15 mouse cellular contexts compared by ENCODE assay signal in the genomic region with DNA sequence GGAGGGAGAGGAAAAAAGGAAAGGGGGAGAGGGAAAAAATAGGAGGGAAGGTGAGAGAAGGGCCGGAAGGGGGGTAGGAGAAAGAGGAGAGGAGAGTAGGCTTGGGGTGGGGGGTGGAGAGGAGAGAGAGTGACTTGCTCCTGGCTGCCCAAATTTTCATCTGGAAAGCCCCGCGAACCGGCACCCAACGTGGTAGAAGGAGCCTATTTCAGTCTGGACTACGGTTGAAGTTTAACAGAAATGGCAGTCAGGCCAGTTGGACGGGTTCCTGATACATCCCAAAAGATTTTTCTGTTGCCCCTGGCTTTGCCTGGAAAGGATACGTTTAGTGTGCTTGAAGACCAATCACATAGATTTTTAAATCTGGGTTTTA. TPM values are rescaled to one million over a fixed set of nuclear protein-coding genes. Genes with fewer than 3 reads are reported as not detected.
DNase-seq lines count a peak whose midpoint lies in the region; ATAC-seq lines count a peak whose summit lies in the region.
"Had no signal": no experiment of that assay in that cellular context is flagged by ENCODE, and none has a peak within 500 bp of the region (broad histone marks: within the 10 kb centered on the region; RNA-seq: fewer than 3 reads in every experiment).

No protein-coding gene starts in this region.

- H3K9ac ChIP-seq in embryonic facial prominence, embryonic 11.5 days (replicated peaks; ENCODE audit: low read length), result peak overlapping the region; percentile 67
- H3K9ac ChIP-seq in hindbrain, embryonic 13.5 days, result peak overlapping the region; percentile 78
- peak overlapping the region; percentile 27; the same call in 1 of the 2 replicates for H3K9ac ChIP-seq in midbrain, embryonic 15.5 days
- H3K9ac ChIP-seq: forebrain, embryonic 15.5 days had no signal

- intact Hi-C loops in left cerebral cortex, postnatal 4 days (cut with DNase I), result no loop called here

- H3K4me3 ChIP-seq in embryonic facial prominence, embryonic 11.5 days (ENCODE audit: low read depth, low read length), result peak overlapping the region; percentile 25
- peak overlapping the region; percentile 47 for H3K4me3 ChIP-seq in hindbrain, embryonic 13.5 days
- H3K4me3 ChIP-seq in midbrain, embryonic 15.5 days, result peak overlapping the region; percentile 42
- H3K4me3 ChIP-seq: forebrain, embryonic 15.5 days; megakaryocyte, embryonic 14.5 days had no signal

- H3K9me3 ChIP-seq in embryonic facial prominence, embryonic 11.5 days (replicated peaks; ENCODE audit: control insufficient read depth, low read length), result no peaks in the 10 kb centered on the region
- H3K9me3 ChIP-seq in hindbrain, embryonic 13.5 days, result no peaks in the 10 kb centered on the region
- no peaks in the 10 kb centered on the region for H3K9me3 ChIP-seq in midbrain, embryonic 15.5 days
- H3K9me3 ChIP-seq: forebrain, embryonic 15.5 days had no signal

- ATAC-seq in embryonic facial prominence, embryonic 11.5 days (replicated peaks; ENCODE audit: insufficient number of reproducible peaks, low FRiP score, low TSS enrichment, low read depth), result no peak
- ATAC-seq in hindbrain, embryonic 13.5 days (ENCODE audit: low FRiP score), result no peak
- ATAC-seq in midbrain, embryonic 15.5 days (replicated peaks), result no peak
- ATAC-seq: forebrain, embryonic 15.5 days; inflammation-experienced regulatory T-cells, adult 6 months had no signal

- no peaks in the 10 kb centered on the region; the same call in 1 of the 2 replicates for H3K4me1 ChIP-seq in embryonic facial prominence, embryonic 11.5 days (ENCODE audit: control insufficient read depth, insufficient read depth, low read length)
- peaks cover 8% of the 10 kb centered on the region for H3K4me1 ChIP-seq in hindbrain, embryonic 13.5 days (replicated peaks)
- no peaks in the 10 kb centered on the region for H3K4me1 ChIP-seq in midbrain, embryonic 15.5 days

- no peak for DNase-seq in embryonic facial prominence, embryonic 11.5 days (ENCODE audit: low spot score)
- DNase-seq in kidney, postnatal 14 days, result peak; percentile 72
- DNase-seq in adrenal gland, adult (ENCODE audit: inconsistent age in 2 of 2, low spot score in 1 of 2), result no peak
- DNase-seq in left cerebral cortex, adult 18-20 months (ENCODE audit: low spot score in 2 of 2), result no peak
- no peak for DNase-seq in left cerebral cortex, postnatal 4 days
- DNase-seq in left cerebral cortex, adult 8-10 months (ENCODE audit: low spot score in 2 of 2), result no peak
- DNase-seq: adrenal gland, adult 2 months; cerebellum, adult 2 months; thymus, postnatal 25 days had no signal

- H3K27ac ChIP-seq in embryonic facial prominence, embryonic 11.5 days (replicated peaks; ENCODE audit: low read depth, low read length), result no peak overlapping the region
- peak overlapping the region; percentile 82 for H3K27ac ChIP-seq in hindbrain, embryonic 13.5 days
- H3K27ac ChIP-seq in midbrain, embryonic 15.5 days, result peak overlapping the region; percentile 83
- H3K27ac ChIP-seq: forebrain, embryonic 15.5 days had no signal

- H3K4me2 ChIP-seq in embryonic facial prominence, embryonic 11.5 days (ENCODE audit: low read depth, low read length), result peak overlapping the region; percentile 13
- H3K4me2 ChIP-seq in hindbrain, embryonic 13.5 days, result peak overlapping the region; percentile 54
- H3K4me2 ChIP-seq in midbrain, embryonic 15.5 days, result no peak overlapping the region
- H3K4me2 ChIP-seq: forebrain, embryonic 15.5 days had no signal

- H3K36me3 ChIP-seq in embryonic facial prominence, embryonic 11.5 days (replicated peaks; ENCODE audit: control insufficient read depth, insufficient read depth, low read depth, low read length), result no peaks in the 10 kb centered on the region
- no peaks in the 10 kb centered on the region for H3K36me3 ChIP-seq in hindbrain, embryonic 13.5 days
- H3K36me3 ChIP-seq in midbrain, embryonic 15.5 days (replicated peaks), result no peaks in the 10 kb centered on the region
- H3K36me3 ChIP-seq: forebrain, embryonic 15.5 days had no signal

- peaks cover 36% of the 10 kb centered on the region for H3K27me3 ChIP-seq in embryonic facial prominence, embryonic 11.5 days (ENCODE audit: control insufficient read depth, insufficient read depth, low read length)
- peaks cover 73% of the 10 kb centered on the region for H3K27me3 ChIP-seq in hindbrain, embryonic 13.5 days
- H3K27me3 ChIP-seq in midbrain, embryonic 15.5 days (replicated peaks), result peaks cover 47% of the 10 kb centered on the region

- 1% methylated on average over 7 of the region's 8 CpGs for WGBS in embryonic facial prominence, embryonic 11.5 days
- under 1% methylated on average over 8 of the region's 8 CpGs for WGBS in hindbrain, embryonic 13.5 days
- under 1% methylated on average over 8 of the region's 8 CpGs for WGBS in midbrain, embryonic 15.5 days

RNA-seq across cellular contexts. Expression of a gene that starts 2.3 kb away (rescaled TPM):
- polyA plus RNA-seq in embryonic facial prominence, embryonic 11.5 days (2014; fragmentation: Nextera tagmentation; extraction: Ambion mirVana), result 22.9 and 29.1 TPM in 2 replicates
- 93.5 and 103 TPM in 2 replicates for polyA plus RNA-seq in hindbrain, embryonic 13.5 days (2015; fragmentation: Nextera tagmentation; extraction: Ambion mirVana)
- polyA plus RNA-seq in midbrain, embryonic 15.5 days (2015; fragmentation: Nextera tagmentation; extraction: Ambion mirVana), result 239 and 264 TPM in 2 replicates
- 1 to 10 TPM; 1.3 to 1.6 TPM for total RNA-seq in left cerebral cortex, adult 18-20 months (2021)
- total RNA-seq in left cerebral cortex, postnatal 4 days (2021), result 1 to 10 TPM; 1.1 to 1.5 TPM
- 1 to 10 TPM in 3 of 4 experiments, under 1 TPM in 1; 0.72 to 2.2 (median 1.6) TPM for total RNA-seq in left cerebral cortex, adult 8-10 months (2022)
- total RNA-seq: liver, adult 2 months had no signal
- polyA plus RNA-seq: inflammation-experienced regulatory T-cells, adult 6 months had no signal

Comparison
In these comparisons a context has a peak if more than half of its experiments do, and no peak if none do; other contexts are left out.
1. H3K9ac ChIP-seq: peak in every context shown above with its lines; median percentile 78 in hindbrain, embryonic 13.5 days; 67 in embryonic facial prominence, embryonic 11.5 days; 27 in midbrain, embryonic 15.5 days.